Mouse (Mus musculus) MEL (cell line): ENCODE measurements around the gene Gm29776. TPM values are rescaled to one million over a fixed set of nuclear protein-coding genes. Genes with fewer than 3 reads are reported as not detected.
A peak's percentile ranks its signal among the peaks of the same experiment; 100 is the strongest.

ENCODE experiments used
- DNase-seq: peaks from one replicate; pipeline ENCODE4 v3.0.0; 2011; ENCODE audit warnings: low read depth, low spot score
- H3K27ac ChIP-seq: 2 replicates; pipeline ENCODE4 v1.5.1; 2012; ENCODE audit warnings: low read depth, mild to moderate bottlenecking, control low read depth, low read length, moderate library complexity; ENCODE audit not compliant: control insufficient read depth
- H3K27me3 ChIP-seq, 2 experiments: fragments of 150-350 bp in 1 of 2; sonication (generic) in 1 of 2; 2 replicates each; pipeline ENCODE4 v1.6.1; 2012; ENCODE audit warnings: low read length in 2 of 2, mild to moderate bottlenecking in 2 of 2, improper control_type of control experiment in 1 of 2, moderate library complexity in 1 of 2; ENCODE audit not compliant: insufficient read depth in 2 of 2, control insufficient read depth in 1 of 2
- H3K36me3 ChIP-seq, 2 experiments: 2 replicates each; pipeline ENCODE4 v1.6.1; 2012 to 2014; ENCODE audit warnings: low read length in 2 of 2, improper control_type of control experiment in 1 of 2, inconsistent platforms in 1 of 2, mild to moderate bottlenecking in 1 of 2; ENCODE audit not compliant: insufficient read depth in 2 of 2, control insufficient read depth in 1 of 2
- H3K4me1 ChIP-seq, 2 experiments: fragments of 150-350 bp in 1 of 2; sonication (generic) in 1 of 2; 2 replicates each; pipeline ENCODE4 v1.6.1; 2012; ENCODE audit warnings: low read length in 2 of 2, improper control_type of control experiment in 1 of 2, mild to moderate bottlenecking in 1 of 2; ENCODE audit not compliant: insufficient read depth in 2 of 2, control insufficient read depth in 1 of 2
- H3K4me3 ChIP-seq, 2 experiments: fragments of 150-350 bp in 1 of 2; sonication (generic) in 1 of 2; 2 replicates each; pipeline ENCODE4 v1.5.1; 2012; ENCODE audit warnings: low read depth in 2 of 2, low read length in 2 of 2, mild to moderate bottlenecking in 2 of 2, moderate library complexity in 2 of 2, control low read depth in 1 of 2, improper control_type of control experiment in 1 of 2; ENCODE audit not compliant: control insufficient read depth in 1 of 2, insufficient read depth in 1 of 2
- H3K79me2 ChIP-seq: 2 replicates; pipeline ENCODE4 v1.6.1; 2012; ENCODE audit warnings: mild to moderate bottlenecking, low read length, moderate library complexity; ENCODE audit not compliant: control insufficient read depth, poor library complexity, insufficient read depth
- H3K9ac ChIP-seq: 2 replicates; pipeline ENCODE4 v1.6.1; 2012; ENCODE audit warnings: low read depth, mild to moderate bottlenecking, control low read depth, low read length, moderate library complexity; ENCODE audit not compliant: control insufficient read depth, poor library complexity, severe bottlenecking
- H3K9me3 ChIP-seq: fragments of 150-350 bp; sonication (generic); replicated peaks from 2 replicates; pipeline ENCODE4 v1.6.1; 2012; ENCODE audit warnings: mild to moderate bottlenecking, low read length, improper control_type of control experiment, moderate library complexity; ENCODE audit not compliant: insufficient read depth
- CTCF ChIP-seq, 3 experiments: IDR thresholded peaks in 2 of 3; conservative IDR thresholded peaks in 1 of 3; 2 replicates each; pipeline ENCODE4 v1.5.1; 2011 to 2012; ENCODE audit warnings: low read length in 3 of 3, low read depth in 2 of 3, mild to moderate bottlenecking in 2 of 3, improper control_type of control experiment in 1 of 3, inconsistent platforms in 1 of 3, mixed read lengths in 1 of 3, moderate library complexity in 1 of 3; ENCODE audit not compliant: control insufficient read depth in 1 of 3, insufficient read depth in 1 of 3, poor library complexity in 1 of 3, severe bottlenecking in 1 of 3
- E2F4 ChIP-seq: IDR thresholded peaks from 2 replicates; pipeline ENCODE4 v1.6.1; 2011; ENCODE audit warnings: low read depth, low read length, improper control_type of control experiment, borderline replicate concordance
- ELF1 ChIP-seq: IDR thresholded peaks from 2 replicates; pipeline ENCODE4 v1.6.1; 2014; ENCODE audit warnings: low read depth, mild to moderate bottlenecking, inconsistent platforms, low read length, improper control_type of control experiment, moderate library complexity
- EP300 ChIP-seq, 2 experiments: IDR thresholded peaks; 2 replicates each; pipeline ENCODE4 v1.6.1; 2011; ENCODE audit warnings: improper control_type of control experiment in 2 of 2, low read length in 2 of 2, low read depth in 1 of 2, mild to moderate bottlenecking in 1 of 2
- ETS1 ChIP-seq: IDR thresholded peaks from 2 replicates; pipeline ENCODE4 v1.6.1; 2012; ENCODE audit warnings: low read depth, mild to moderate bottlenecking, inconsistent platforms, low read length, improper control_type of control experiment, moderate library complexity
- GABPA ChIP-seq: IDR thresholded peaks from 2 replicates; pipeline ENCODE4 v1.6.1; 2012; ENCODE audit warnings: low read depth, mild to moderate bottlenecking, inconsistent platforms, low read length, improper control_type of control experiment, moderate library complexity
- GATA1 ChIP-seq: IDR thresholded peaks from 2 replicates; pipeline ENCODE4 v1.6.1; 2011; ENCODE audit warnings: low read depth, low read length, improper control_type of control experiment
- HCFC1 ChIP-seq: IDR thresholded peaks from 2 replicates; pipeline ENCODE4 v1.6.1; 2012; ENCODE audit warnings: low read depth, mild to moderate bottlenecking, inconsistent platforms, low read length, improper control_type of control experiment, moderate library complexity
- KAT2A ChIP-seq: conservative IDR thresholded peaks from 2 replicates; pipeline ENCODE4 v1.6.1; 2012; ENCODE audit warnings: low read depth, low read length, improper control_type of control experiment, inconsistent platforms
- MAX ChIP-seq: IDR thresholded peaks from 2 replicates; pipeline ENCODE4 v1.6.1; 2011; ENCODE audit warnings: low read length, improper control_type of control experiment
- MAZ ChIP-seq: IDR thresholded peaks from 2 replicates; pipeline ENCODE4 v1.6.1; 2012; ENCODE audit warnings: low read depth, mild to moderate bottlenecking, inconsistent platforms, low read length, improper control_type of control experiment
- MXI1 ChIP-seq: IDR thresholded peaks from 2 replicates; pipeline ENCODE4 v1.6.1; 2011; ENCODE audit warnings: mild to moderate bottlenecking, low read depth, low read length, improper control_type of control experiment
- MYC ChIP-seq: IDR thresholded peaks from 2 replicates; pipeline ENCODE4 v1.6.1; 2011; ENCODE audit warnings: low read depth, mild to moderate bottlenecking, low read length, improper control_type of control experiment, moderate library complexity
- POLR2A ChIP-seq, 2 experiments: IDR thresholded peaks; 2 replicates each; pipeline ENCODE4 v1.6.1; 2011 to 2012; ENCODE audit warnings: low read length in 2 of 2, mild to moderate bottlenecking in 2 of 2, control low read depth in 1 of 2, improper control_type of control experiment in 1 of 2, low read depth in 1 of 2, moderate library complexity in 1 of 2; ENCODE audit not compliant: control insufficient read depth in 1 of 2, insufficient read depth in 1 of 2, poor library complexity in 1 of 2
- POLR2AphosphoS2 ChIP-seq: IDR thresholded peaks from 2 replicates; pipeline ENCODE4 v1.6.1; 2011; ENCODE audit warnings: low read length, improper control_type of control experiment
- POLR2AphosphoS5 ChIP-seq: IDR thresholded peaks from 2 replicates; pipeline ENCODE4 v1.6.1; 2012; ENCODE audit warnings: low read depth, borderline replicate concordance, mild to moderate bottlenecking, inconsistent platforms, low read length, moderate library complexity, mixed read lengths
- RAD21 ChIP-seq: IDR thresholded peaks from 2 replicates; pipeline ENCODE4 v1.6.1; 2011; ENCODE audit warnings: mild to moderate bottlenecking, low read depth, low read length, improper control_type of control experiment
- RCOR1 ChIP-seq: IDR thresholded peaks from 2 replicates; pipeline ENCODE4 v1.6.1; 2012; ENCODE audit warnings: low read depth, mild to moderate bottlenecking, inconsistent platforms, low read length, improper control_type of control experiment
- SIN3A ChIP-seq: IDR thresholded peaks from 2 replicates; pipeline ENCODE4 v1.6.1; 2012; ENCODE audit warnings: low read length, improper control_type of control experiment, inconsistent platforms
- SMC3 ChIP-seq: IDR thresholded peaks from 2 replicates; pipeline ENCODE4 v1.6.1; 2011; ENCODE audit warnings: low read depth, low read length, improper control_type of control experiment
- TAL1 ChIP-seq: IDR thresholded peaks from 2 replicates; pipeline ENCODE4 v1.6.1; 2012; ENCODE audit warnings: mild to moderate bottlenecking, inconsistent platforms, low read length, moderate library complexity, mixed read lengths
- TBP ChIP-seq: IDR thresholded peaks from 2 replicates; pipeline ENCODE4 v1.8.0; 2011; ENCODE audit warnings: low read depth, low read length, improper control_type of control experiment
- TCF12 ChIP-seq: IDR thresholded peaks from 2 replicates; pipeline ENCODE4 v1.6.1; 2014; ENCODE audit warnings: low read depth, mild to moderate bottlenecking, inconsistent platforms, low read length, improper control_type of control experiment, moderate library complexity
- UBTF ChIP-seq: IDR thresholded peaks from 2 replicates; pipeline ENCODE4 v1.6.1; 2012; ENCODE audit warnings: low read depth, mild to moderate bottlenecking, inconsistent platforms, low read length, improper control_type of control experiment, moderate library complexity, borderline replicate concordance; ENCODE audit not compliant: insufficient read depth
- USF1 ChIP-seq: IDR thresholded peaks from 2 replicates; pipeline ENCODE4 v1.6.1; 2014; ENCODE audit warnings: low read depth, mild to moderate bottlenecking, inconsistent platforms, low read length, improper control_type of control experiment, moderate library complexity
- USF2 ChIP-seq, 2 experiments: IDR thresholded peaks; 2 replicates each; pipeline ENCODE4 v1.6.1; 2011 to 2012; ENCODE audit warnings: improper control_type of control experiment in 2 of 2, low read length in 2 of 2, borderline replicate concordance in 1 of 2, inconsistent platforms in 1 of 2, low read depth in 1 of 2, mild to moderate bottlenecking in 1 of 2; ENCODE audit not compliant: insufficient read depth in 1 of 2
- ZKSCAN1 ChIP-seq: IDR thresholded peaks from 2 replicates; pipeline ENCODE4 v1.6.1; 2012; ENCODE audit warnings: low read depth, mild to moderate bottlenecking, inconsistent platforms, low read length, improper control_type of control experiment, moderate library complexity
- ZMIZ1 ChIP-seq: IDR thresholded peaks from 2 replicates; pipeline ENCODE4 v1.6.1; 2012; ENCODE audit warnings: low read depth, mild to moderate bottlenecking, inconsistent platforms, low read length, improper control_type of control experiment, moderate library complexity
- ZNF384 ChIP-seq: IDR thresholded peaks from 2 replicates; pipeline ENCODE4 v1.6.1; 2012; ENCODE audit warnings: low read depth, mild to moderate bottlenecking, inconsistent platforms, low read length, improper control_type of control experiment
- polyA plus RNA-seq, 2 experiments: library from polyadenylated mRNA; stranded (reverse) in 1 of 2; unstranded in 1 of 2; fragments of >175 nt in 1 of 2; fragments of >200 nt in 1 of 2; gene quantifications; 2 replicates each; pipeline versions ENCODE4 v1.2.1 to v1.2.4; 2012; ENCODE audit warnings: low replicate concordance in 2 of 2, low read depth in 1 of 2; ENCODE audit not compliant: insufficient read length in 2 of 2, insufficient read depth in 1 of 2, missing spikeins in 1 of 2
- total RNA-seq: library from RNA; depleted of rRNA; stranded (reverse); fragments of 300-350 nt; gene quantifications from 2 replicates; pipeline ENCODE4 v1.2.3, GENCODE M21; 2012

The Gm29776 gene
- total and polyA plus RNA-seq, 3 experiments = not detected

- TF ChIP-seq KAT2A (no peak), TBP (no peak), MAX (no peak), ELF1 (no peak), GATA1 (no peak), SIN3A (no peak), MAZ (no peak), RAD21 (no peak), GABPA (no peak), ZKSCAN1 (no peak), POLR2AphosphoS5 (no peak), USF2 (IDR thresholded peaks at IDR 0.05; ENCODE audit: borderline replicate concordance in 1 of 2, insufficient read depth in 1 of 2, low read depth in 1 of 2, low read length in 2 of 2) (no peak), SMC3 (no peak), ETS1 (no peak), CTCF (IDR thresholded peaks at IDR 0.05 in 2 of 3, conservative IDR thresholded peaks at IDR 0.05 in 1 of 3; ENCODE audit: control insufficient read depth in 1 of 3, insufficient read depth in 1 of 3, low read depth in 2 of 3, low read length in 3 of 3, poor library complexity in 1 of 3, severe bottlenecking in 1 of 3) (no peak), ZNF384 (no peak)
- Histone ChIP-seq H3K4me1 (peaks cover 0 to 18% of the 10 kb centered on the region in 2 experiments; a peak in 2 of 4 replicates), H3K9ac (no peak overlapping the region), H3K4me3 (no peak overlapping the region), H3K27ac (no peak overlapping the region), H3K27me3 (no peaks in the 10 kb centered on the region), H3K79me2 (no peaks in the 10 kb centered on the region), H3K36me3 (peaks cover 0 to 2% of the 10 kb centered on the region in 2 experiments; a peak in 1 of 4 replicates), H3K9me3 (no peaks in the 10 kb centered on the region)
- DNase-seq = no peak
These were observed 16.8 kb upstream of the Gm29776 start for GRCm38 (mm10) chr14:54715402-54715801.

GRCm38 (mm10) chr14:54714617-54715081, 16.0 kb upstream of the Gm29776 start:
- Histone ChIP-seq H3K36me3 (peaks cover 0 to 2% of the 10 kb centered on the region in 2 experiments; a peak in 1 of 4 replicates), H3K4me1 (peaks cover 0 to 18% of the 10 kb centered on the region in 2 experiments; a peak in 2 of 4 replicates), H3K79me2 (no peaks in the 10 kb centered on the region), H3K9ac (peak overlapping the region; percentile 8), H3K27ac (peak overlapping the region; percentile 18), H3K9me3 (no peaks in the 10 kb centered on the region), H3K4me3 (peak overlapping the region; percentile 32 to 50), H3K27me3 (no peaks in the 10 kb centered on the region)
- peak; percentile 88 for DNase-seq
- no peak for TF ChIP-seq MYC
- TF ChIP-seq GATA1 = peak; percentile 72
- TF ChIP-seq RCOR1 = peak; percentile 16; the same call in 1 of the 2 replicates
- 0 out of 2 replicates have a peak, but pooled peaks have one; percentile 19 for TF ChIP-seq TBP
- peak; percentile 56 for TF ChIP-seq ELF1
- TF ChIP-seq UBTF = no peak
- peak; percentile 88 for TF ChIP-seq TCF12
- no peak for TF ChIP-seq RAD21
- TF ChIP-seq USF1 = no peak
- peak; percentile 17 to 78; a peak in 3 of 4 replicates for TF ChIP-seq EP300 (IDR thresholded peaks at IDR 0.05; ENCODE audit: low read depth in 1 of 2, low read length in 2 of 2)
- TF ChIP-seq ETS1 = peak; percentile 86
- TF ChIP-seq ZMIZ1 = no peak
- peak; percentile 56 for TF ChIP-seq TAL1
- no peak for TF ChIP-seq POLR2A (IDR thresholded peaks at IDR 0.05; ENCODE audit: control insufficient read depth in 1 of 2, insufficient read depth in 1 of 2, low read depth in 1 of 2, low read length in 2 of 2, poor library complexity in 1 of 2)
- no peak for TF ChIP-seq MXI1
- no peak for TF ChIP-seq MAZ
- TF ChIP-seq SIN3A = peak; percentile 72; the same call in 1 of the 2 replicates
- no peak for TF ChIP-seq HCFC1
- TF ChIP-seq SMC3 = peak; percentile 12; the same call in 1 of the 2 replicates
- no peak for TF ChIP-seq POLR2AphosphoS2
- TF ChIP-seq E2F4 = no peak
- TF ChIP-seq ZNF384 = no peak
